Comparison of ENCODE assay signal across 8 mouse cellular contexts in genomic region chr14:93889231-93889630, GRCm38 (mm10). TPM values are rescaled to one million over a fixed set of nuclear protein-coding genes. Genes with fewer than 3 reads are reported as not detected.
A peak's percentile ranks its signal among the peaks of the same experiment; 100 is the strongest.
DNase-seq lines count a peak whose midpoint lies in the region; ATAC-seq and TF ChIP-seq lines count a peak whose summit lies in the region.

No protein-coding gene starts in this region.

- no peak overlapping the region for H3K27ac ChIP-seq in lung, embryonic 16.5 days (ENCODE audit: low read length)
- H3K27ac ChIP-seq in hindbrain, postnatal 0 days = peak overlapping the region; percentile 86; the same call in 1 of the 2 replicates

- 15% methylated on average over 6 of the region's 6 CpGs for WGBS in lung, embryonic 16.5 days
- 10% methylated on average over 6 of the region's 6 CpGs for WGBS in hindbrain, postnatal 0 days

- H3K36me3 ChIP-seq in lung, embryonic 16.5 days (ENCODE audit: control insufficient read depth, insufficient read depth, low read length) = no peaks in the 10 kb centered on the region
- H3K36me3 ChIP-seq in hindbrain, postnatal 0 days (ENCODE audit: insufficient read depth, low read length) = no peaks in the 10 kb centered on the region

- no peak for TF ChIP-seq CTCF in hindbrain, postnatal 0 days (IDR thresholded peaks at IDR 0.05; ENCODE audit: low read depth)

- no peaks in the 10 kb centered on the region for H3K27me3 ChIP-seq in lung, embryonic 16.5 days (ENCODE audit: control insufficient read depth, insufficient read depth, low read depth, low read length)
- H3K27me3 ChIP-seq in hindbrain, postnatal 0 days (ENCODE audit: insufficient read depth, low read length) = no peaks in the 10 kb centered on the region

- no peak for ATAC-seq in lung, embryonic 16.5 days (ENCODE audit: low read depth)
- ATAC-seq in hindbrain, postnatal 0 days = no peak

- H3K9ac ChIP-seq in lung, embryonic 16.5 days (ENCODE audit: low read length) = no peak overlapping the region
- peak overlapping the region; percentile 68 for H3K9ac ChIP-seq in hindbrain, postnatal 0 days (replicated peaks; ENCODE audit: low read length)

- H3K4me2 ChIP-seq in lung, embryonic 16.5 days (ENCODE audit: low read depth, low read length) = peak overlapping the region; percentile 95
- peak overlapping the region; percentile 86 for H3K4me2 ChIP-seq in hindbrain, postnatal 0 days (ENCODE audit: low read depth, low read length)

- no peaks in the 10 kb centered on the region for H3K9me3 ChIP-seq in lung, embryonic 16.5 days (ENCODE audit: control insufficient read depth, low read length)
- H3K9me3 ChIP-seq in hindbrain, postnatal 0 days (ENCODE audit: low read length) = no peaks in the 10 kb centered on the region

- peak overlapping the region; percentile 61 for H3K4me3 ChIP-seq in lung, embryonic 16.5 days (ENCODE audit: low read length)
- H3K4me3 ChIP-seq in hindbrain, postnatal 0 days (ENCODE audit: low read length) = peak overlapping the region; percentile 72

- peak; percentile 4 for DNase-seq in embryo, embryonic 11 days
- no peak for DNase-seq in embryo, embryonic 10.5 days (ENCODE audit: low spot score)
- DNase-seq in lung, postnatal 14 days = no peak
- DNase-seq in hindbrain, postnatal 0 days (ENCODE audit: low spot score) = peak; percentile 25
- DNase-seq in retina, embryonic 14.5 days (ENCODE audit: low spot score) = peak; percentile 26
- no peak for DNase-seq in spleen, adult 12 weeks (ENCODE audit: low spot score)
- no peak for DNase-seq in adrenal gland, postnatal 4 days (ENCODE audit: low spot score in 2 of 2)

- peaks cover 22% of the 10 kb centered on the region for H3K4me1 ChIP-seq in lung, embryonic 16.5 days (replicated peaks; ENCODE audit: control insufficient read depth, insufficient read depth, low read length)
- 0 out of 2 replicates have a peak, but pooled peaks cover 3% of the 10 kb centered on the region for H3K4me1 ChIP-seq in hindbrain, postnatal 0 days (ENCODE audit: insufficient read depth, low read length)

RNA-seq across cellular contexts. Expression of gene Pcdh9, which starts 1.2 kb away (rescaled TPM):
- 8.5 and 9.7 TPM in 2 replicates for polyA plus RNA-seq in lung, embryonic 16.5 days (2015; fragmentation: Nextera tagmentation; extraction: Ambion mirVana)
- 129 and 178 TPM in 2 replicates for total RNA-seq in hindbrain, postnatal 0 days (2014; rRNA removed)
- polyA plus RNA-seq in hindbrain, postnatal 0 days (2015; fragmentation: Nextera tagmentation; extraction: Ambion mirVana) = 147 and 149 TPM in 2 replicates
- 1 to 10 TPM; 6.9 to 8.0 TPM for total RNA-seq in adrenal gland, postnatal 4 days (2021)

Comparison
In these comparisons a context has a peak if more than half of its experiments do, and no peak if none do; other contexts are left out.
1. DNase-seq: peak in embryo, embryonic 11 days (single experiment), hindbrain, postnatal 0 days (single experiment) and retina, embryonic 14.5 days (single experiment); none in embryo, embryonic 10.5 days (single experiment), lung, postnatal 14 days (single experiment), spleen, adult 12 weeks (single experiment) and adrenal gland, postnatal 4 days (0 of 2).
2. RNA of gene Pcdh9, which starts 1.2 kb away (total RNA-seq): 129 to 178 TPM in hindbrain, postnatal 0 days; 6.9 to 8.0 TPM in adrenal gland, postnatal 4 days; every median in the first group is over 10 times any median in the second.